Mouse (Mus musculus) forebrain, embryonic 12.5 days (tissue): ENCODE data around the gene Galp. TPM values are rescaled to one million over a fixed set of nuclear protein-coding genes. Genes with fewer than 3 reads are reported as not detected.
"Not testable (repeated sequence)": the region's sequence is repeated elsewhere in the genome, so short reads cannot be mapped to it uniquely, and the experiment has no call there.

ENCODE experiments used
- ATAC-seq: fragments of 200-750 bp; cut with Nextera tagmentation; 2 replicates; pipeline ENCODE4 v1.8.0; 2017; ENCODE audit warnings: moderate TSS enrichment; ENCODE audit not compliant: low FRiP score
- H3K27ac ChIP-seq: fragments of 300-500 bp; sonication (generic); 2 replicates; pipeline ENCODE4 v1.5.1; 2016; ENCODE audit warnings: mild to moderate bottlenecking
- H3K27me3 ChIP-seq: fragments of 300-500 bp; sonication (generic); 2 replicates; pipeline ENCODE4 v1.6.1; 2016; ENCODE audit warnings: mild to moderate bottlenecking
- H3K36me3 ChIP-seq: fragments of 300-500 bp; sonication (generic); replicated peaks from 2 replicates; pipeline ENCODE4 v1.6.1; 2016; ENCODE audit warnings: mild to moderate bottlenecking
- H3K4me1 ChIP-seq: fragments of 300-500 bp; sonication (generic); 2 replicates; pipeline ENCODE4 v1.6.1; 2016
- H3K4me2 ChIP-seq: fragments of 300-500 bp; sonication (generic); 2 replicates; pipeline ENCODE4 v1.6.1; 2016; ENCODE audit warnings: mild to moderate bottlenecking, moderate library complexity
- H3K4me3 ChIP-seq: fragments of 300-500 bp; sonication (generic); replicated peaks from 2 replicates; pipeline ENCODE4 v1.5.1; 2016; ENCODE audit warnings: mild to moderate bottlenecking
- H3K9ac ChIP-seq: fragments of 300-500 bp; sonication (generic); 2 replicates; pipeline ENCODE4 v1.6.1; 2016; ENCODE audit warnings: mild to moderate bottlenecking
- H3K9me3 ChIP-seq: fragments of 300-500 bp; sonication (generic); 2 replicates; pipeline ENCODE4 v1.6.1; 2016
- WGBS: fragments of 180-500 bp; shearing (Covaris S2); methylation state at CpG from one replicate; pipeline ENCODE4 v1.1.7; 2016; 5-methylcytosine and 5-hydroxymethylcytosine counted together
- polyA plus RNA-seq: library from polyadenylated mRNA; unstranded; fragments of >200 nt; fragmentation: Nextera tagmentation; extraction: Ambion mirVana; gene quantifications from 2 replicates; pipeline ENCODE4 v1.2.1, GENCODE M21; 2016

The Galp gene
- polyA plus RNA-seq, 1 experiment from 2014 or later = not detected

DNA sequence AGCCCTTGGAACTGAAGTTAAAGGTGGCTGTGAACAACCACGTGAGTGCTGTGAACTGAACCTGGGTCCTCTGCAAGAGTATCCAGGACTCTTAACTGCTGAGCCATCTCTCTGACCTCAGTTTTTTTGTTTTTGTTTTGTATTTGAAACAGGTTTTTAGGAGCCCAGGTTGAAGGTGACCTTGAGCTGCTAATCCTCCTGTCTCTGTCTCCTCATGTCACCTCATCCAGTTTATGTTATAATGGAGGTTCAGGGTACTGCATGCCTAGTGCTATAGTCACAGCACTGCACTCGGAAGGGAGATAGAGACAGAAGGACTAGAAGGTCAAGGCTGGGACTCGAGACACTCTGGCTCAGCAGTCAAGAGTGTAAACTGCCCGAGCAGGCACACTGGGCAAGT is 34.7 kb upstream of the Galp start:
- no peaks in the 10 kb centered on the region for H3K36me3 ChIP-seq
- no peak overlapping the region for H3K9ac ChIP-seq
- WGBS = 76% methylated on average over 4 of the region's 4 CpGs
- H3K4me3 ChIP-seq = no peak overlapping the region
- no peaks in the 10 kb centered on the region for H3K27me3 ChIP-seq
- H3K4me2 ChIP-seq = no peak overlapping the region
- H3K9me3 ChIP-seq = no peaks in the 10 kb centered on the region
- H3K27ac ChIP-seq = no peak overlapping the region
- no peak for ATAC-seq
- H3K4me1 ChIP-seq = no peaks in the 10 kb centered on the region

DNA sequence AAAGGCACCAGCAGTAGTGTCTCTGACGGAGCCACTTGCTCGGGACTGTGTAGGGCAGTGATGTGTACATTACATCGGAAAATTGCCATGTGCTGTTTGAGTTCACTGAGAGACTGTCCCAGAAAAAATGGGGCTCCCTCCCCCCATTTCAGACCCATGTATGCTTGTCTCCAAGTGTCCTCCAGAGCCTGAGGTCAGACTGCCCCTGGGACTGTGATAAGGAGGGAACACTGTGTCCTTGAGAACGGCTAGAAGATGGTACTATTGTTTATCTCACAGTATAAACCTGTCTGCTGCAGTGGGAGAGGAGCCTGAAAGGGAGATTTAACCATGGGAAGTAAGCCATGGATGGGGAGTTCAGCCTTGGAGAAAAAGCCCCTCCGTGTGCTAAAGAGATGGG is 32.2 kb upstream of the Galp start:
- Histone ChIP-seq H3K9me3 (no peaks in the 10 kb centered on the region), H3K9ac (no peak overlapping the region), H3K4me1 (no peaks in the 10 kb centered on the region), H3K4me3 (no peak overlapping the region), H3K27ac (no peak overlapping the region), H3K27me3 (no peaks in the 10 kb centered on the region), H3K36me3 (no peaks in the 10 kb centered on the region), H3K4me2 (no peak overlapping the region)
- ATAC-seq = no peak
- 68% methylated on average over 5 of the region's 5 CpGs for WGBS

DNA sequence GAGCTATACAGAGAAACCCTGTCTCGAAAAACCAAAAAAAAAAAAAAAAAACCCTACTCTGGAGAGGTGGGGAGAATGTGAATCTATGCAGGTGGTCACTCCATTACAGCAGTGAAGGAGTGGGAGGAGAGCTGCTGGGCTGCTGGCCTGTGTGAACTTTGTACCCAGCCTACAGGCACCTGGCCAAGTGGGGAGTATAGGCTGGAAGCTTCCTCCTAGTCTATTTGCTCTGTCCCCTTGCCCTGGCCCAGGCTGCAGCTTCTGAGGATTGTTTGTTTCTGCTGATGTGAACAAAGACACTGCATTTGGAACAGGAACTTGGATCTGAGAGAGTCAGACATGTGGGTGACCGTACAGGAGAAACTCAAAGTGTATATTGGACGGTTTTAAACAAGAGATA is 27.5 kb upstream of the Galp start:
- Histone ChIP-seq H3K9me3 (no peaks in the 10 kb centered on the region), H3K4me2 (no peak overlapping the region), H3K9ac (no peak overlapping the region), H3K4me3 (no peak overlapping the region), H3K27me3 (no peaks in the 10 kb centered on the region), H3K27ac (no peak overlapping the region), H3K36me3 (no peaks in the 10 kb centered on the region), H3K4me1 (peaks cover 17% of the 10 kb centered on the region; the same call in 1 of the 2 replicates)
- ATAC-seq = no peak
- WGBS = 82% methylated on average over 3 of the region's 3 CpGs

DNA sequence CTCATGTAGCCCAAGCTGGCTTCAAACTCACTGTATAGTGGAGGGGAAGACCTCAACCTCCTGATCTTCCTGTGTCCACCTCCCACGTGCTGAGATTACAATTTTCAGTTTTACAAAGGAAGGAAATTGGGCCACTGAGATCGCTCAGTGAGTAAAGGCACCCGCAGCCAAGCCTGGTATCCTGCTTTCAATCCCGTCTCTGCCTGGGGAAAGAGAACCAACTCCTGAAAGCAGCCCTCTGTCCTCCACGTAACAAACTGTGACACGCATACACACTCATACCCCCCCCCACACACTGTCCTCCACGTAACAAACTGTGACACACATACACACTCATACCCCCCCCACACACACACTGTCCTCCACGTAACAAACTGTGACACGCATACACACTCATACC is 26.5 kb upstream of the Galp start:
- 88% methylated on average over 9 of the region's 9 CpGs for WGBS
- Histone ChIP-seq H3K9me3 (no peaks in the 10 kb centered on the region), H3K9ac (no peak overlapping the region), H3K27me3 (no peaks in the 10 kb centered on the region), H3K4me3 (no peak overlapping the region), H3K27ac (no peak overlapping the region), H3K4me2 (no peak overlapping the region), H3K36me3 (no peaks in the 10 kb centered on the region), H3K4me1 (peaks cover 17% of the 10 kb centered on the region; the same call in 1 of the 2 replicates)
- ATAC-seq = no peak

DNA sequence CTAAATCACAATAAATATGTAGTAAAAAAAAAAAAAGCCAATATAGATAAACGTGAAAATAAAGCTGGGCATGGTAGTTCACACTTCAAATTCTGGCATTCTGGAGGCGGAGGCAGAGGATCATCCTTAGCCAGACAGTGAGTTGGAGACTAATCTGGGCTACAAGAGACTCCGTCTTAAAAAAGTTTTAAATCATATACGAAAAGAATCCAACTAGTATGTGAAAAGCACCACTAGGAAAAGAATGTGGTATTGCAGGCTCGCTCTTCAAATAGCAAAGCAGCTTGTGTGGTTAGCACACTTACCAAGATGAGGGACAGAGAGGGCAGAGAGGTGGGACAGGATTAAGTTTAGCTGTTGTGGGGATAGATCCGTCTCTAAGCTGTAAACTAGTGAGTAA is 26.0 kb upstream of the Galp start:
- H3K36me3 ChIP-seq = no peaks in the 10 kb centered on the region
- H3K4me1 ChIP-seq = peaks cover 17% of the 10 kb centered on the region; the same call in 1 of the 2 replicates
- no peak for ATAC-seq
- H3K27ac ChIP-seq = peak overlapping the region; percentile 86
- H3K27me3 ChIP-seq = no peaks in the 10 kb centered on the region
- H3K4me2 ChIP-seq = peak overlapping the region; percentile 80
- H3K4me3 ChIP-seq = peak overlapping the region; percentile 66
- 0 out of 2 replicates have a peak overlapping the region, but pooled peaks have one; percentile 50 for H3K9ac ChIP-seq
- WGBS = 55% methylated on average over 6 of the region's 6 CpGs
- H3K9me3 ChIP-seq = no peaks in the 10 kb centered on the region

DNA sequence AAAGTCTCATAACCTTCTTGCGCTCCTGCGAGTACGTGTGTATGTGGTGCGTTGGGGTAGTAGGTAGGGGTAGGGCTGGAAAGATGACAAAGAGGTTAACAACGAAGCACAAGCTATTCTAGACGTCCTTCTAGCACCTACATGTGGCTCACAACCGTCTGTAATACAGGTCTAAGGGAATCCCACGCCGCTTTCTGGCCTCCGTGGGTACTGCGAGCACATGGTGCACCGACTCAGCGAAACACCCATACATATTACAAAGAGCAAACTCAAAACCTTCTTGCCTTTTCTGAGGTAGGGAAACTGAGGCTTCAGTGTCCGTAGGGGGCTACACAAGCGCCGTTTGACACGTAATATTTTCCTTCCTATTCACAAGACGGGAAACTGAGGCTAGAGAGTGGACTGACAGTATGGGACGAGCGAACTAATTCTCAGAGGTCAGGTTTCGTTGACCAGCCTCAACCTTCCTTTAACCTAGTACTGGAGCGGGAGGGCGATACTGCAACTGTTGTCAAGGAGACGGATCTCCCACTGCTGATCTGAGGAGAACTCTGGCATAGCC is 25.4 kb upstream of the Galp start:
- no peaks in the 10 kb centered on the region for H3K27me3 ChIP-seq
- peak overlapping the region; percentile 66 for H3K4me3 ChIP-seq
- peaks cover 17% of the 10 kb centered on the region; the same call in 1 of the 2 replicates for H3K4me1 ChIP-seq
- H3K4me2 ChIP-seq = peak overlapping the region; percentile 80
- peak overlapping the region; percentile 86 for H3K27ac ChIP-seq
- H3K36me3 ChIP-seq = no peaks in the 10 kb centered on the region
- WGBS = under 1% methylated on average over 24 of the region's 24 CpGs
- H3K9ac ChIP-seq = peak overlapping the region; percentile 50
- ATAC-seq = peak; percentile 33
- H3K9me3 ChIP-seq = no peaks in the 10 kb centered on the region

DNA sequence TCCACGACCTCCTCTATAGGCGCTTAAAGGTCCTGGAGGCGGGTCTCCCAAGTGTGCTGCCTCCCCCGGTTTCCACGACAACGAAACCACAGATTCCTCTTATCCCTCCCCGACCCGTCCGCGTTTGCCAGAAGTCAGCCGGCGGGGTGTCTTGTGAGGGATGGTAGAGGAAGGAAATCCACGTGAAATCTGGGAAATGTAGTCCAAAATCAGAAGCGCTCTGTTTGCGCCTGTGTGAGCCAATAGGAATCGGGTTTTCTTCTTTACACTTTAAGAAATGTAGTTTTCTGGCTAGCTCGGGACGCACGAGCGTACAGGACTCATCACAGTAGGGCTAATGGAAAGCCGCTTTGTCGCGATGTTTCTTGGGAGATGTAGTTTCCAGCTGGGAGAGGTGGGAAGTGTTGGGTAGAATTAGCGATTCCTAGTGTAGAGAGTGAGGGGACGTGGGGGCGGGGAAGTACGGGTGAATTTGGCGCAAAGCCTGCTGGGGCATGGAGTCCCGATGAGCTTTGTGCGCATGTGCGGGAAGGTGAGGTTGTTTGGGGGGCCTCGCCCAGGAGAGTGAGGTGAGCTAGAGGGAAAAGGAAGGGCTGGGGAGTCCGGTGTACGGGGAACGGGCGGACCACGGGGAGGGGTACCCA is 24.8 kb upstream of the Galp start, which contains the start of gene Zfp444:
TSS of gene Zfp444 (plus strand) at position 221 of the 644 bp plus-strand sequence.
- Histone ChIP-seq H3K9ac (peak within 1 kb of the TSS; percentile 78), H3K27me3 (no peaks in the 10 kb centered on the region), H3K4me2 (peak within 1 kb of the TSS; percentile 80)

DNA sequence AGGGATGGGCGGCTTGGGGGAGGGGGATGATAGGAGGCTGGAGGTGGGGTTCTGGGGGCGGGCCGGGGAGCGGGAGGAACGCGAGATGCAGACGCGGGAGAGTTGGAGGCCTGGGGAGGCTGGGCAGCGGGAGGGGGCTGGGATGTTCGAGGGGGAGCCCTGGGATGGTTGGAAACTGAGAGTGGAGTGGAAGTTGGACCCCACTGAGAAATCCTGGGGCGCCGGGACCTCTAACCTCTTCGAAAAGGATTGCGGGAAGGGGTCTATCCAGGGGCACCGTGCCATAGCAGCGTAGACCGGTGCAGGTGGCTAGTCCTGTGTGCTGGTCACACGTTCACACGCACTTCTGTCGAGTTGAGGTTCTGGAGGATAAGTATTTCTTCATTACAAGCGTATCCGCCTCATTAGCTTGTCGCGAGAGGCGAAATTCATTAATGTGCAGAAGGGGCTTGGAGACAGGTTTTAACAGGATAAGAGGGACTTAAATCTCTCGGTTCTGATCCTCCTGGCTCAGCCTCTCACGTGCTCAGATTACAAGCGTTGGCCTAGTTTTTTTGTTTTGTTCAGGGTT is 24.1 kb upstream of the Galp start:
- peak overlapping the region; percentile 78 for H3K9ac ChIP-seq
- peak overlapping the region; percentile 66 for H3K4me3 ChIP-seq
- peaks cover 17% of the 10 kb centered on the region; the same call in 1 of the 2 replicates for H3K4me1 ChIP-seq
- H3K36me3 ChIP-seq = peaks cover 1% of the 10 kb centered on the region; the same call in 1 of the 2 replicates
- H3K9me3 ChIP-seq = no peaks in the 10 kb centered on the region
- peak overlapping the region; percentile 80 for H3K4me2 ChIP-seq
- ATAC-seq = peak; percentile 57
- 0 out of 2 replicates have a peak overlapping the region, but pooled peaks have one; percentile 27 for H3K27ac ChIP-seq
- H3K27me3 ChIP-seq = no peaks in the 10 kb centered on the region
- under 1% methylated on average over 27 of the region's 28 CpGs for whole genome bisulfite sequencing

More for the DNA sequence above, 24.8 kb upstream of the Galp start, which contains the start of gene Zfp444:
- Histone ChIP-seq H3K4me1 (peaks cover 17% of the 10 kb centered on the region; the same call in 1 of the 2 replicates), H3K36me3 (no peaks in the 10 kb centered on the region; the same call in 1 of the 2 replicates), H3K9me3 (no peaks in the 10 kb centered on the region), H3K4me3 (peak within 1 kb of the TSS; percentile 66), H3K27ac (peak within 1 kb of the TSS; percentile 86)
- WGBS = under 1% methylated on average over 37 of the region's 37 CpGs
- ATAC-seq = peak; percentile 97

DNA sequence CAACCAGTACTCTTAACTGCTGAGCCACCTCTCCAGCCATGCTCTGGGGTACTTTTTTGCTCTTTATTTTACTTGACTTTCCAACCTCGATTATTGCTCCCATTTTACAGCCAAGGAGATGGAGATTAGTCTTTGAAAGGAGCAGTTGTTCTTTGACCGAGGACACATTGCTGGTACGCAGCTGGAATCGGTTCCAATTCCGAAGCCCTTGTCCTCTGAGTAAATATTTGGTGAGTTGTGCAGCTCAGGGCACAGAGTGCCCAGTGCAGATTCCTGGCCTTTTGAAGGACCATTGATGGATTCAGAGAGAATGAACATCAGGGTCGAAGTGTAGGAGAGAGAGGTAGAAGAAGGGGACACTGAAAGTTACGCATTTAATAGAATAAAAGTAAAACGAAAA is 23.0 kb upstream of the Galp start:
- H3K27me3 ChIP-seq = no peaks in the 10 kb centered on the region
- ATAC-seq = no peak
- H3K9me3 ChIP-seq = no peaks in the 10 kb centered on the region
- 93% methylated on average over 8 of the region's 8 CpGs for WGBS
- H3K4me1 ChIP-seq = peaks cover 17% of the 10 kb centered on the region; the same call in 1 of the 2 replicates
- H3K36me3 ChIP-seq = peaks cover 12% of the 10 kb centered on the region; the same call in 1 of the 2 replicates
- peak overlapping the region; percentile 80 for H3K4me2 ChIP-seq
- no peak overlapping the region for H3K9ac ChIP-seq
- H3K27ac ChIP-seq = no peak overlapping the region
- no peak overlapping the region for H3K4me3 ChIP-seq

DNA sequence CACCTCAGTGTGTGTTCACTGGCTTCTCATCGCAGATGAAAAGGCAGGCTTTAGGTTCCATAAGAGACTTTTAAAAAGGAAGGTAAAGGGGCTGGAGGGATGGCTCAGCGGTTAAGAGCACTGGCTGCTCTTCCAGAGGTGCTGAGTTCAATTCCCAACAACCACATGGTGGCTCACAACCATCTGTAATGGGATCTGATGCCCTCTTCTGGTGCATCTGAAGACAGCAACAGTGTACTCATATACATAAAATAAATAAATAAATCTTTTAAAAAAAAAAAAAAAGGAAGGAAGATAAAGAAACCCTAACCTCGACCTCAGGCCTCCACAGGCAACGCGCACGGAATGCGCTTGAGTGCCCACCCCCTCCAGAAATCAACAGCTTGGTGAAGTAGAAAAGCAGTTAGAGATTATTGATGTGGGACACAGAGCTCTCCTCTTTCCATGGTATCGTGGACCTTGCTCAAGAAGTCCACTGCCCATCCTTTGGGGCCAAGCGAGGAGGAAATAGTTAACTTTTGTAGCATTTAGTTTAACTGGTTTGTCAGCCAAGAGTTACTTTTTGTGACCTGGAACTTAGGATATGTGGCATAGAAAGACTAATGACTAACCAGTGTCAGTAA is 22.4 kb upstream of the Galp start:
- not testable (repeated sequence) for H3K27ac ChIP-seq, H3K27me3 ChIP-seq, H3K9ac ChIP-seq, H3K4me2 ChIP-seq, H3K9me3 ChIP-seq, ATAC-seq, H3K4me3 ChIP-seq
- Histone ChIP-seq H3K4me1 (peaks cover 17% of the 10 kb centered on the region; the same call in 1 of the 2 replicates), H3K36me3 (peaks cover 16% of the 10 kb centered on the region; the same call in 1 of the 2 replicates)
- 93% methylated on average over 9 of the region's 9 CpGs for WGBS

DNA sequence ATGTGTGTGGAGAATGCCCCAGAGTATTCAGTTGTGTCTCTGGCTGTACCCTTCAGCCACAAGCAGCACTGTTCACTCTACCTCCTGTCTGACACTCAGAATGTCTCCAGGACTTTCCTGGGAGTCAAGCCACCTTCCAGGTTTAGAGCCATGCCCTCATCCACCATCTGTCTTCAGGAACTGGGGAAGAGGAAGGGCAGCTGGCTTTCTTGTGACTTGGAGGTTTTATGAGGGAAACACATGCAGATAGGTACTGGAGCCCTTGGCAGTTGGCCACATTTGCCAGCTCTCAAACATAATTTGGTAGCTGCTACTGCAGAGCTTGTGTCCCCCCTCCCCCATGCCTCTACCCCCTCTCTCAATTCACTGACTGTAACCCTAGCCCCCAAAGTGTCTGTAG is 17.9 kb upstream of the Galp start:
- Histone ChIP-seq H3K27ac (no peak overlapping the region), H3K9ac (no peak overlapping the region), H3K4me3 (no peak overlapping the region), H3K36me3 (peaks cover 33% of the 10 kb centered on the region), H3K4me1 (no peaks in the 10 kb centered on the region), H3K27me3 (no peaks in the 10 kb centered on the region), H3K9me3 (no peaks in the 10 kb centered on the region), H3K4me2 (no peak overlapping the region)
- no peak for ATAC-seq

DNA sequence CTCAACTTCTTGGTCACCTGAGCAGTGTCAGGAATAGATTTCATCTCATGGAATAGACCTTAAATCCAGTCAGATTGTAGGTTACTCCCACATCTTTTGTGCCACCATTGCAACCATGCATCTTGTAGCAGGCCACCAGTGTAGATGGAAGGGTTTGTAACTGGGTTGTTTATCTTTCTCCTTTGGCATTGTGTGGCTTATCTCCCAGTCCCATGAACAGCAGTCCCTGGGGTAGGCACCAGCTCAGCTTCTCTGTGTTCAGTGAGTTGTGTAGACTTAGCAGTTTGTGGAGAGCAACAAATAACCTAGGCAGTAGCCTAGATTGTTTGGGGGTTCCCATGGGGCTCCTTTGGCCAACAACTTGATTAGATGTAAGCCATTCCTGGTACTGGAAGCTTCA is 14.0 kb upstream of the Galp start:
- H3K27me3 ChIP-seq = no peaks in the 10 kb centered on the region
- no peak overlapping the region for H3K9ac ChIP-seq
- H3K27ac ChIP-seq = no peak overlapping the region
- no peak overlapping the region for H3K4me2 ChIP-seq
- no peak overlapping the region for H3K4me3 ChIP-seq
- H3K9me3 ChIP-seq = no peaks in the 10 kb centered on the region
- no peaks in the 10 kb centered on the region for H3K4me1 ChIP-seq
- peaks cover 68% of the 10 kb centered on the region for H3K36me3 ChIP-seq
- no peak for ATAC-seq
